Mouse (Mus musculus) lung, adult 2 months (tissue): ENCODE results near the gene Zfp248.

Experiments used
- CTCF ChIP-seq: fragments of 200-500 bp; IDR thresholded peaks from 2 replicates; pipeline ENCODE4 v1.5.1; 2011; ENCODE audit warnings: mild to moderate bottlenecking, low read length, control low read depth; ENCODE audit not compliant: insufficient read depth
- POLR2A ChIP-seq: fragments of 200-500 bp; IDR thresholded peaks from 2 replicates; pipeline ENCODE4 v1.6.1; 2011; ENCODE audit warnings: low read depth, mild to moderate bottlenecking, control low read depth, low read length, borderline replicate concordance; ENCODE audit errors: extremely low read depth

DNA sequence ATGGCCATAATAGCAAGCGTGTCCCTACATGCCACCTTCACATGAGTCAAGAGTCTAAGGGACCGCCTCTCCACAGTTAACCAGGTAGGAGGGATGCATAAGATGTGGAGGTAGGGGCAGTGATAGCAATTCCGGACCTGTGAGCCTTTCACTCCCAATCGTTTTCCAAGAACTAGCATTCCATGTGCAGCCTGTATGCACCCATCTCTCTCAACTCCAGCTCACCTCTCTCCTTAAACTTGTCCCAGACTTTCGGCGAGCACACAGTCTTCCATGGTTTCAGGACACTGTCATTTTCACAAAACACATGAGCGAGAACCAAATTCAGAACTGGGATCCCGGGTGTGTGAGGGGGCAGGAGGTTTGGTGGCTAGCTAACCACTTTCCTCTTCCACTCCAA lies 876 bp downstream of the Zfp248 start:
- no peak for TF ChIP-seq POLR2A
- no peak for TF ChIP-seq CTCF
